Mouse (Mus musculus): ENCODE data around the gene Shmt1. TPM values are rescaled to one million over a fixed set of nuclear protein-coding genes. Genes with fewer than 3 reads are reported as not detected.
A peak's percentile ranks its signal among the peaks of the same experiment; 100 is the strongest.

Gene Shmt1
- polyA plus RNA-seq, 1 experiment from 2014 or later = 108 TPM

- peak overlapping the region; percentile 56; the same call in 1 of the 2 replicates for H3K27ac ChIP-seq
- WGBS = 63% methylated on average over 3 of the region's 3 CpGs
- no peaks in the 10 kb centered on the region for H3K27me3 ChIP-seq (replicated peaks)
- H3K9ac ChIP-seq = no peak overlapping the region
- no peaks in the 10 kb centered on the region for H3K4me1 ChIP-seq (replicated peaks)
- ATAC-seq = peak; percentile 93
- H3K36me3 ChIP-seq = no peaks in the 10 kb centered on the region
- no peaks in the 10 kb centered on the region for H3K9me3 ChIP-seq
- no peak overlapping the region for H3K4me3 ChIP-seq (replicated peaks)
- H3K4me2 ChIP-seq (replicated peaks) = no peak overlapping the region
Observed at GRCm38 (mm10) chr11:60825191-60825590, 13.7 kb upstream of the Shmt1 start.

DNA sequence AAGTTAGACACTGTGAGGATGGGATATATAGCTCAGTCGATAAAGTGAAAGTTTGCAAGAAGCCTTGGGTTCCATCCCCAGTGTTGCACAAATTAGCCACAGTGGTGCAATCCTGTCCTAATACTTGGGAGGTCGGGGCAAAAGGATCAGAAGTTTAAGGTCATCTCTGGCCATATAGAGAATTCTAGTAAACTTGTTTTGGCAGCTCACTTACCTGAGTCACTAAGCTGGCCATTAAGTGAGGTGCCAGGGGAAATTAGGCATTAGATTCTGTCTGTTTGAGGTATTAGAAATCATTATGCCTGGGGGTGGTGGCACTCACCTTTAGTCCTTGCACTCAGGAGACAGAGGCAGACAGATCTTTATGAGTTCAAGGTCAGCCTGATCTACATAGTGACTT, 12.3 kb upstream of the Shmt1 start:
- H3K4me1 ChIP-seq (replicated peaks) = no peaks in the 10 kb centered on the region
- H3K36me3 ChIP-seq = no peaks in the 10 kb centered on the region
- H3K9ac ChIP-seq = no peak overlapping the region
- no peaks in the 10 kb centered on the region for H3K27me3 ChIP-seq (replicated peaks)
- no peak overlapping the region for H3K4me2 ChIP-seq (replicated peaks)
- H3K9me3 ChIP-seq = no peaks in the 10 kb centered on the region
- no peak for ATAC-seq
- no peak overlapping the region for H3K4me3 ChIP-seq (replicated peaks)
- WGBS = 70% methylated on average over 2 of the region's 2 CpGs
- H3K27ac ChIP-seq = no peak overlapping the region

DNA sequence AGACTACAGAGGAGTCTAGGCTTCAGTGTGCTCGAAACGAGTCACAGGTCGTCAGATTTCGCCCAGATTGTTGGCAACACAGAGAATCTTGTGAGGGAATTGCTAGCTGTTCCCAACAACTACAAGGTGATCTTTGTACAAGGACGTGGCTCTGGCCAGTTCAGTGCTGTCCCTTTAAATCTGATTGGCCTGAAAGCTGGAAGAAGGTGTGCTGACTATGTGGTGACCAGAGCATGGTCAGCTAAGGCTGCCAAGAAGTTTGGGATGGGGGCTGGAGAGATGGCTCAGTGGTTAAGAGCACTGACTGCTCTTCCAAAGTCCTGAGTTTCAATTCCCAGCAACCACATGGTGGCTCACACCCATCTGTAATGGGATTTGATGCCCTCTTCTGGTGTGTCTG, 4.9 kb upstream of the Shmt1 start:
- ATAC-seq = no peak
- Histone ChIP-seq H3K36me3 (no peaks in the 10 kb centered on the region), H3K9ac (no peak overlapping the region), H3K9me3 (no peaks in the 10 kb centered on the region), H3K4me1 (replicated peaks) (no peaks in the 10 kb centered on the region), H3K4me2 (replicated peaks) (no peak overlapping the region), H3K27me3 (replicated peaks) (no peaks in the 10 kb centered on the region), H3K4me3 (replicated peaks) (no peak overlapping the region), H3K27ac (no peak overlapping the region)
- 75% methylated on average over 5 of the region's 5 CpGs for WGBS

- H3K9ac ChIP-seq = peak overlapping the region; percentile 49
- H3K9me3 ChIP-seq = no peaks in the 10 kb centered on the region
- H3K27me3 ChIP-seq (replicated peaks) = no peaks in the 10 kb centered on the region
- H3K4me2 ChIP-seq (replicated peaks) = peak overlapping the region; percentile 91
- WGBS = under 1% methylated on average over 29 of the region's 29 CpGs
- H3K4me1 ChIP-seq (replicated peaks) = peaks cover 19% of the 10 kb centered on the region
- H3K27ac ChIP-seq = peak overlapping the region; percentile 73
- H3K36me3 ChIP-seq = no peaks in the 10 kb centered on the region
- ATAC-seq = peak; percentile 98
- H3K4me3 ChIP-seq (replicated peaks) = peak overlapping the region; percentile 53
Observed at GRCm38 (mm10) chr11:60811054-60811460, 461 bp downstream of the Shmt1 start.

DNA sequence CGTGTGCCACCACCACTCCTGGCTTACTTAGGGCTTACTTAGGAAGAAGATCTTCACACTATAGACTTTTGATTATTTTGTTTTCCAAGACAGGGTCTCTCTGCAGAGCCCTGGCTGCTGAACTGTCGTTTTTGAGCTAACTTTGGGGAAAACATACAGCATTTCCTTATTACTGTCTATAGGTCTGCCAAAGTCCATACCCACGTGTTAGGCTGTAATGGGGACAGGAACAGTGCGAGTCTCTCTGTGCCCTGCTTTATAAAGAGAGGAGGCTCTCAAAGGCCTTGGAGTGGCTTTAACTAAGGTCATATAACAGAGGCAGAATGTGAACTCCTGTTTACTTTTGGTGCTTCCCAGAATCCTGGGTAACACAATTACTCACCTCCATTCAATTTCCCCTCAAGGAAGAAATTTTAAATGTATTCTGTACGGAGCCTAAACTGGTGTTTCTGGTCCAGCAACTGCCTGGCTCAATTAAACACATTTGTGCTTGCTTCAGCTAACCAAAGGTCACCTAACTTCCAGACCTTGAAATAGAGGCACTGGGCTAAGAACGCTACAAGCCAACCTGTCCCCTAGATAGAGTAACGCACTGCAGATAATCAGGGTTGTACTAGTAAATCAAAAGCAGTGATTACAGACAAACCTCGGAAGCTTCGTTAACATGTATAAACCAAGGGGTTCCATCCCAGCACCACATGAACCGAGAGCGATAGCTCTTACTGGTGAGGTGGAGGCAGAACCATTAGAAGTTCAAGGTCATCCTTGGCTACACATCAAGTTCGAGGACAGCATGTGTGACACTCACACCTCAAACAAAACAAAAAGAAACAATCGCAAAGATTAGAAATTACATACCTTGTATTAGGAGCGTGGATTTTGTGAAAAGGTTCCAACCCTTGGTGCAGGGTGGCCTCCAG, 1.2 kb downstream of the Shmt1 start:
- Histone ChIP-seq H3K36me3 (no peaks in the 10 kb centered on the region), H3K9ac (peak overlapping the region; percentile 49), H3K27me3 (replicated peaks) (no peaks in the 10 kb centered on the region), H3K27ac (peak overlapping the region; percentile 73), H3K4me2 (replicated peaks) (peak overlapping the region; percentile 91), H3K9me3 (no peaks in the 10 kb centered on the region), H3K4me1 (replicated peaks) (peaks cover 19% of the 10 kb centered on the region), H3K4me3 (replicated peaks) (peak overlapping the region; percentile 53)
- WGBS = 9% methylated on average over 14 of the region's 14 CpGs
- ATAC-seq = peak; percentile 34

- peak overlapping the region; percentile 91 for H3K4me2 ChIP-seq (replicated peaks)
- no peaks in the 10 kb centered on the region for H3K36me3 ChIP-seq
- H3K27me3 ChIP-seq (replicated peaks) = no peaks in the 10 kb centered on the region
- peak overlapping the region; percentile 53 for H3K4me3 ChIP-seq (replicated peaks)
- H3K27ac ChIP-seq = peak overlapping the region; percentile 73; the same call in 1 of the 2 replicates
- H3K9me3 ChIP-seq = no peaks in the 10 kb centered on the region
- 35% methylated on average over 1 of the region's 1 CpGs for WGBS
- ATAC-seq = no peak
- H3K9ac ChIP-seq = no peak overlapping the region; the same call in 1 of the 2 replicates
- H3K4me1 ChIP-seq (replicated peaks) = peaks cover 19% of the 10 kb centered on the region
Observed at GRCm38 (mm10) chr11:60809546-60809945, 2.0 kb downstream of the Shmt1 start.

- 0 out of 2 replicates have a peak overlapping the region, but pooled peaks have one; percentile 10 for H3K9ac ChIP-seq
- H3K4me2 ChIP-seq (replicated peaks) = peak overlapping the region; percentile 91
- 48% methylated on average over 4 of the region's 4 CpGs for WGBS
- 0 out of 2 replicates have a peak overlapping the region, but pooled peaks have one; percentile 22 for H3K27ac ChIP-seq
- H3K4me3 ChIP-seq (replicated peaks) = peak overlapping the region; percentile 14
- H3K36me3 ChIP-seq = no peaks in the 10 kb centered on the region
- no peaks in the 10 kb centered on the region for H3K27me3 ChIP-seq (replicated peaks)
- no peaks in the 10 kb centered on the region for H3K9me3 ChIP-seq
- ATAC-seq = no peak
- H3K4me1 ChIP-seq (replicated peaks) = peaks cover 19% of the 10 kb centered on the region
Observed at GRCm38 (mm10) chr11:60808286-60809070, 3.0 kb downstream of the Shmt1 start.

DNA sequence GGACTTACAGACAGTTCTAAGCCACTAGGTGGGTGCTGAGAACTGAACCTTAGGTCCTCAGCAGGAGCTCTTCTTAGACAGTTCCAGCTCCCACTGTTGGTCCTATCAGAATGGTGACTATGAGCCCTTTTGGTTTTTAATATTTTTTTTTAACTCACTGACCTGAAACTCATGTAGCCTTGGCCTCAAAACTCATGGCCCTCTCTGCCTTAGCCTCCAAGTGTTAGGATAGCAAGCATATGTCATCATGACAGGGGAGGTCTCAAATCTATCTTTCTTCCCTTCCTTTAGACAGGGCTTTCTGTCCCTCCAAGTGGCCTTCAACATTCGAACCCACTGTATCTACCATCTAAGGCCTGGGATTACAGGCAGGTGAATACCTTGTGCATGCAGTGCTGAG, 10.6 kb downstream of the Shmt1 start:
- ATAC-seq = no peak
- Histone ChIP-seq H3K9me3 (no peaks in the 10 kb centered on the region), H3K4me1 (replicated peaks) (no peaks in the 10 kb centered on the region), H3K9ac (no peak overlapping the region), H3K36me3 (peaks cover 23% of the 10 kb centered on the region), H3K27ac (no peak overlapping the region), H3K4me2 (replicated peaks) (no peak overlapping the region), H3K27me3 (replicated peaks) (no peaks in the 10 kb centered on the region), H3K4me3 (replicated peaks) (no peak overlapping the region)
- WGBS = 92% methylated on average over 1 of the region's 1 CpGs

GRCm38 (mm10) chr11:60799977-60800376, 11.5 kb downstream of the Shmt1 start:
- H3K27me3 ChIP-seq (replicated peaks) = no peaks in the 10 kb centered on the region
- H3K9ac ChIP-seq = no peak overlapping the region
- H3K36me3 ChIP-seq = peaks cover 23% of the 10 kb centered on the region
- H3K4me3 ChIP-seq (replicated peaks) = no peak overlapping the region
- no peak overlapping the region for H3K4me2 ChIP-seq (replicated peaks)
- 88% methylated on average over 4 of the region's 4 CpGs for WGBS
- H3K9me3 ChIP-seq = no peaks in the 10 kb centered on the region
- no peak for ATAC-seq
- H3K27ac ChIP-seq = no peak overlapping the region
- no peaks in the 10 kb centered on the region for H3K4me1 ChIP-seq (replicated peaks)

- H3K27ac ChIP-seq = no peak overlapping the region
- no peaks in the 10 kb centered on the region for H3K4me1 ChIP-seq (replicated peaks)
- no peak for ATAC-seq
- no peaks in the 10 kb centered on the region for H3K27me3 ChIP-seq (replicated peaks)
- H3K9me3 ChIP-seq = no peaks in the 10 kb centered on the region
- H3K9ac ChIP-seq = no peak overlapping the region
- H3K4me3 ChIP-seq (replicated peaks) = no peak overlapping the region
- peaks cover 32% of the 10 kb centered on the region for H3K36me3 ChIP-seq
- no peak overlapping the region for H3K4me2 ChIP-seq (replicated peaks)
- WGBS = 86% methylated on average over 11 of the region's 11 CpGs
Observed at GRCm38 (mm10) chr11:60796342-60796741, 15.2 kb downstream of the Shmt1 start.

- H3K9me3 ChIP-seq = no peaks in the 10 kb centered on the region
- 0 out of 2 replicates have a peak, but pooled peaks cover 2% of the 10 kb centered on the region for H3K4me1 ChIP-seq (replicated peaks)
- no peak for ATAC-seq
- no peak overlapping the region for H3K9ac ChIP-seq
- H3K4me2 ChIP-seq (replicated peaks) = no peak overlapping the region
- WGBS = 71% methylated on average over 2 of the region's 2 CpGs
- no peak overlapping the region for H3K4me3 ChIP-seq (replicated peaks)
- H3K27me3 ChIP-seq (replicated peaks) = no peaks in the 10 kb centered on the region
- no peak overlapping the region for H3K27ac ChIP-seq
- H3K36me3 ChIP-seq = peaks cover 46% of the 10 kb centered on the region
Observed at GRCm38 (mm10) chr11:60790472-60790871, 21.0 kb downstream of the Shmt1 start.

DNA sequence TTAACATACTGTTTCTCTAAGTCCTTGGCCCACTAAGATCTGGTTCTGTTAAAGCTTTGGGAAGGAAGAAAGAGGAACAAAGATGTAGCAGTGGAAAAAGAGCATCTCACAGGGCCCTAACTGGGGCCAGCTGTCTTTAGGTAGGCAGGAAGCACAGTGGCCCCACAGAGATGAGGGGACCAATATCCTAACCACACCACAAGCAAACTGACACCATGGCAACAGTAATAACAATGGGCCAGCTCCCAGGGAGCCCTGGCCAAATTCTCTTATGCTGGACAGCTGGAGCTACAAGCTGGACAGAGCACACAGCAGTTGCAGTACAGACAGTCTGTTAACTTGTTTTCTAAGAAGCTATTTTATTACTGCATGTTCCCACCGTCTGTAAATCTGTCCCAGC, 23.9 kb downstream of the Shmt1 start:
- no peak overlapping the region for H3K4me3 ChIP-seq (replicated peaks)
- H3K9ac ChIP-seq = no peak overlapping the region
- H3K4me2 ChIP-seq (replicated peaks) = no peak overlapping the region
- H3K9me3 ChIP-seq = no peaks in the 10 kb centered on the region
- peaks cover 53% of the 10 kb centered on the region for H3K36me3 ChIP-seq
- H3K27ac ChIP-seq = no peak overlapping the region
- 0 out of 2 replicates have a peak, but pooled peaks cover 2% of the 10 kb centered on the region for H3K4me1 ChIP-seq (replicated peaks)
- H3K27me3 ChIP-seq (replicated peaks) = no peaks in the 10 kb centered on the region
- ATAC-seq = no peak
- WGBS = 46% methylated on average over 1 of the region's 1 CpGs
